ENCODE assay signal across 15 mouse cellular contexts in genomic region chr2:180234353-180234752, GRCm38 (mm10). TPM values are rescaled to one million over a fixed set of nuclear protein-coding genes. Genes with fewer than 3 reads are reported as not detected.
A peak's percentile ranks its signal among the peaks of the same experiment; 100 is the strongest.
DNase-seq lines count a peak whose midpoint lies in the region; ATAC-seq and TF ChIP-seq lines count a peak whose summit lies in the region.
"Had no signal": no experiment of that assay in that cellular context is flagged by ENCODE, and none has a peak within 500 bp of the region (broad histone marks: within the 10 kb centered on the region; RNA-seq: fewer than 3 reads in every experiment).

No protein-coding gene starts in this region.

- H3K4me3 ChIP-seq in heart, postnatal 0 days (ENCODE audit: low read depth, low read length) = no peak overlapping the region
- H3K4me3 ChIP-seq in midbrain, embryonic 11.5 days (ENCODE audit: low read depth, low read length) = no peak overlapping the region
- no peak overlapping the region for H3K4me3 ChIP-seq in midbrain, embryonic 10.5 days
- H3K4me3 ChIP-seq in limb, embryonic 11.5 days (ENCODE audit: low read depth, low read length) = no peak overlapping the region
- H3K4me3 ChIP-seq: hindbrain, embryonic 13.5 days; midbrain, embryonic 12.5 days had no signal

- no peak overlapping the region for H3K9ac ChIP-seq in heart, postnatal 0 days (replicated peaks; ENCODE audit: low read depth, low read length)
- no peak overlapping the region for H3K9ac ChIP-seq in midbrain, embryonic 11.5 days (ENCODE audit: low read length)
- no peak overlapping the region for H3K9ac ChIP-seq in limb, embryonic 11.5 days (ENCODE audit: low read length)
- H3K9ac ChIP-seq: hindbrain, embryonic 13.5 days; midbrain, embryonic 12.5 days had no signal

- no peak for TF ChIP-seq CTCF in heart, postnatal 0 days (IDR thresholded peaks at IDR 0.05; ENCODE audit: low read depth)

- H3K9me3 ChIP-seq in heart, postnatal 0 days (replicated peaks; ENCODE audit: control insufficient read depth, low read length) = no peaks in the 10 kb centered on the region
- no peaks in the 10 kb centered on the region for H3K9me3 ChIP-seq in midbrain, embryonic 11.5 days (ENCODE audit: control insufficient read depth, low read length)
- no peaks in the 10 kb centered on the region for H3K9me3 ChIP-seq in midbrain, embryonic 10.5 days (replicated peaks)
- H3K9me3 ChIP-seq in limb, embryonic 11.5 days (ENCODE audit: control insufficient read depth, low read length) = no peaks in the 10 kb centered on the region
- H3K9me3 ChIP-seq: hindbrain, embryonic 13.5 days; midbrain, embryonic 12.5 days had no signal

- peaks cover 16% of the 10 kb centered on the region; the same call in 1 of the 2 replicates for H3K4me1 ChIP-seq in heart, postnatal 0 days (ENCODE audit: control insufficient read depth, insufficient read depth)
- no peaks in the 10 kb centered on the region for H3K4me1 ChIP-seq in midbrain, embryonic 11.5 days (ENCODE audit: control insufficient read depth, insufficient read depth, low read length)
- peaks cover 8% of the 10 kb centered on the region for H3K4me1 ChIP-seq in midbrain, embryonic 10.5 days
- H3K4me1 ChIP-seq in limb, embryonic 11.5 days (ENCODE audit: control insufficient read depth, insufficient read depth, low read length) = peaks cover 7% of the 10 kb centered on the region; the same call in 1 of the 2 replicates

- no peak overlapping the region for H3K4me2 ChIP-seq in heart, postnatal 0 days (ENCODE audit: low read depth, low read length)
- H3K4me2 ChIP-seq in midbrain, embryonic 11.5 days = no peak overlapping the region
- H3K4me2 ChIP-seq in limb, embryonic 11.5 days (ENCODE audit: low read depth, severe bottlenecking) = no peak overlapping the region
- H3K4me2 ChIP-seq: hindbrain, embryonic 13.5 days; midbrain, embryonic 12.5 days had no signal

- H3K27ac ChIP-seq in heart, postnatal 0 days (ENCODE audit: low read depth) = peak overlapping the region; percentile 71
- no peak overlapping the region for H3K27ac ChIP-seq in midbrain, embryonic 11.5 days (ENCODE audit: low read depth, low read length)
- H3K27ac ChIP-seq in midbrain, embryonic 10.5 days (replicated peaks) = no peak overlapping the region; the same call in 1 of the 2 replicates
- H3K27ac ChIP-seq in limb, embryonic 11.5 days (replicated peaks; ENCODE audit: low read depth, low read length) = 0 out of 2 replicates have a peak overlapping the region, but pooled peaks have one; percentile 38
- H3K27ac ChIP-seq: hindbrain, embryonic 13.5 days; midbrain, embryonic 12.5 days had no signal

- H3K27me3 ChIP-seq in heart, postnatal 0 days (ENCODE audit: control insufficient read depth, insufficient read depth, low read length) = no peaks in the 10 kb centered on the region
- H3K27me3 ChIP-seq in midbrain, embryonic 11.5 days (ENCODE audit: control insufficient read depth, insufficient read depth, low read length) = no peaks in the 10 kb centered on the region
- no peaks in the 10 kb centered on the region for H3K27me3 ChIP-seq in midbrain, embryonic 10.5 days (ENCODE audit: low read depth, poor library complexity, severe bottlenecking)
- H3K27me3 ChIP-seq in limb, embryonic 11.5 days (ENCODE audit: control insufficient read depth, insufficient read depth, low read length) = no peaks in the 10 kb centered on the region
- H3K27me3 ChIP-seq: midbrain, embryonic 12.5 days had no signal

- H3K36me3 ChIP-seq in heart, postnatal 0 days (replicated peaks; ENCODE audit: control insufficient read depth, insufficient read depth, low read length) = no peaks in the 10 kb centered on the region
- no peaks in the 10 kb centered on the region for H3K36me3 ChIP-seq in midbrain, embryonic 11.5 days (ENCODE audit: control insufficient read depth, insufficient read depth, low read length)
- H3K36me3 ChIP-seq in midbrain, embryonic 10.5 days = no peaks in the 10 kb centered on the region
- H3K36me3 ChIP-seq in limb, embryonic 11.5 days (ENCODE audit: control insufficient read depth, insufficient read depth, low read length) = no peaks in the 10 kb centered on the region
- H3K36me3 ChIP-seq: hindbrain, embryonic 13.5 days; midbrain, embryonic 12.5 days had no signal

- 84% methylated on average over 8 of the region's 8 CpGs for WGBS in heart, postnatal 0 days
- 93% methylated on average over 8 of the region's 8 CpGs for WGBS in midbrain, embryonic 11.5 days
- WGBS in midbrain, embryonic 10.5 days = 91% methylated on average over 8 of the region's 8 CpGs
- 96% methylated on average over 8 of the region's 8 CpGs for WGBS in limb, embryonic 11.5 days

- TF ChIP-seq EP300 in heart, postnatal 0 days (IDR thresholded peaks at IDR 0.05; ENCODE audit: low read depth) = no peak

- ATAC-seq in heart, postnatal 0 days (ENCODE audit: insufficient read depth, low read depth) = no peak
- no peak for ATAC-seq in midbrain, embryonic 11.5 days (ENCODE audit: low FRiP score)
- no peak for ATAC-seq in limb, embryonic 11.5 days (ENCODE audit: insufficient number of reproducible peaks, low FRiP score, low TSS enrichment, low read depth)
- ATAC-seq: CD4-positive, CD25-positive, alpha-beta regulatory T cell, adult 4 months had no signal

- no peak for DNase-seq in heart, postnatal 0 days (ENCODE audit: low spot score)
- DNase-seq in heart, adult 11 months = no peak
- peak; percentile 72 for DNase-seq in midbrain, embryonic 11.5 days (ENCODE audit: low spot score, missing footprints)
- DNase-seq in midbrain, embryonic 10.5 days (ENCODE audit: low spot score) = no peak
- DNase-seq in limb, embryonic 11.5 days (ENCODE audit: low spot score) = no peak
- no peak for DNase-seq in embryo, embryonic 11 days
- DNase-seq in cerebellum, postnatal 14 days = no peak
- no peak for DNase-seq in spleen, postnatal 10 days (ENCODE audit: low spot score in 2 of 2)
- DNase-seq: cerebellum, adult 2 months; thymus, postnatal 4 days had no signal

RNA-seq across cellular contexts. Expression of gene Lama5, which starts 8.7 kb away (rescaled TPM):
- total RNA-seq in heart, postnatal 0 days (2014; rRNA removed; ENCODE audit: low replicate concordance) = 69.6 and 95.7 TPM in 2 replicates
- polyA plus RNA-seq in heart, postnatal 0 days (2015; fragmentation: Nextera tagmentation; extraction: Ambion mirVana) = 16.6 and 16.9 TPM in 2 replicates
- 3.8 and 3.9 TPM in 2 replicates for polyA plus RNA-seq in midbrain, embryonic 11.5 days (2014; fragmentation: Nextera tagmentation; extraction: Ambion mirVana)
- 5.3 and 6.4 TPM in 2 replicates for polyA plus RNA-seq in midbrain, embryonic 10.5 days (2016; fragmentation: Nextera tagmentation; extraction: Ambion mirVana)
- polyA plus RNA-seq in limb, embryonic 11.5 days (2014; fragmentation: Nextera tagmentation; extraction: Ambion mirVana) = 12.5 and 14.1 TPM in 2 replicates

RNA-seq across cellular contexts. Expression of gene Rps21, which starts 22.8 kb away (rescaled TPM):
- total RNA-seq in heart, postnatal 0 days (2014; rRNA removed; ENCODE audit: low replicate concordance) = 706 and 957 TPM in 2 replicates
- polyA plus RNA-seq in heart, postnatal 0 days (2015; fragmentation: Nextera tagmentation; extraction: Ambion mirVana) = 356 and 378 TPM in 2 replicates
- 443 and 494 TPM in 2 replicates for polyA plus RNA-seq in midbrain, embryonic 11.5 days (2014; fragmentation: Nextera tagmentation; extraction: Ambion mirVana)
- polyA plus RNA-seq in midbrain, embryonic 10.5 days (2016; fragmentation: Nextera tagmentation; extraction: Ambion mirVana) = 409 and 515 TPM in 2 replicates
- 641 and 643 TPM in 2 replicates for polyA plus RNA-seq in limb, embryonic 11.5 days (2014; fragmentation: Nextera tagmentation; extraction: Ambion mirVana)

RNA-seq across cellular contexts. Expression of gene Cables2, which starts 38.9 kb away (rescaled TPM):
- total RNA-seq in heart, postnatal 0 days (2014; rRNA removed; ENCODE audit: low replicate concordance) = 14.6 and 15.3 TPM in 2 replicates
- polyA plus RNA-seq in heart, postnatal 0 days (2015; fragmentation: Nextera tagmentation; extraction: Ambion mirVana) = 6.2 and 6.5 TPM in 2 replicates
- 13.3 and 14.4 TPM in 2 replicates for polyA plus RNA-seq in midbrain, embryonic 11.5 days (2014; fragmentation: Nextera tagmentation; extraction: Ambion mirVana)
- polyA plus RNA-seq in midbrain, embryonic 10.5 days (2016; fragmentation: Nextera tagmentation; extraction: Ambion mirVana) = 12.1 and 14.0 TPM in 2 replicates
- polyA plus RNA-seq in limb, embryonic 11.5 days (2014; fragmentation: Nextera tagmentation; extraction: Ambion mirVana) = 15.8 and 18.0 TPM in 2 replicates

RNA-seq across cellular contexts. Expression of gene Rbbp8nl, which starts 55.3 kb away (rescaled TPM):
- total RNA-seq in heart, postnatal 0 days (2014; rRNA removed; ENCODE audit: low replicate concordance) = not detected in 2 replicates
- not detected in 2 replicates for polyA plus RNA-seq in heart, postnatal 0 days (2015; fragmentation: Nextera tagmentation; extraction: Ambion mirVana)
- not detected in 2 replicates for polyA plus RNA-seq in midbrain, embryonic 11.5 days (2014; fragmentation: Nextera tagmentation; extraction: Ambion mirVana)
- polyA plus RNA-seq in midbrain, embryonic 10.5 days (2016; fragmentation: Nextera tagmentation; extraction: Ambion mirVana) = 0.11 TPM in 1 of 2 replicates, not detected in the other
- polyA plus RNA-seq in limb, embryonic 11.5 days (2014; fragmentation: Nextera tagmentation; extraction: Ambion mirVana) = 0.40 and 0.75 TPM in 2 replicates
- total RNA-seq: left cerebral cortex, postnatal 14 days had no signal
- polyA plus RNA-seq: CD4-positive, CD25-positive, alpha-beta regulatory T cell, adult 4 months; cerebellum, adult 2 months; hindbrain, embryonic 13.5 days; neural tube, embryonic 11.5 days had no signal

Comparison
In these comparisons a context has a peak if more than half of its experiments do, and no peak if none do; other contexts are left out.
1. H3K27ac ChIP-seq: peak in heart, postnatal 0 days (single experiment) and limb, embryonic 11.5 days (single experiment); none in midbrain, embryonic 11.5 days (single experiment) and midbrain, embryonic 10.5 days (single experiment).